ENCODE assay signal across 14 mouse cellular contexts in genomic region chr14:115004733-115005405, GRCm38 (mm10).
DNase-seq lines count a peak whose midpoint lies in the region; ATAC-seq and TF ChIP-seq lines count a peak whose summit lies in the region.
"Had no signal": no experiment of that assay in that cellular context is flagged by ENCODE, and none has a peak within 500 bp of the region (broad histone marks: within the 10 kb centered on the region; RNA-seq: fewer than 3 reads in every experiment).

No protein-coding gene starts in this region.

- H3K4me3 ChIP-seq in liver, adult 2 months (ENCODE audit: insufficient read depth, low read depth, low read length), result no peak overlapping the region
- H3K4me3 ChIP-seq in liver, embryonic 12.5 days, result no peak overlapping the region
- H3K4me3 ChIP-seq in CH12.LX (replicated peaks in 1 of 3; ENCODE audit: low read depth in 2 of 3, low read length in 2 of 3, poor library complexity in 1 of 3), result no peak overlapping the region
- no peak overlapping the region for H3K4me3 ChIP-seq in limb, embryonic 14.5 days (replicated peaks; ENCODE audit: low read length)
- H3K4me3 ChIP-seq: forebrain, embryonic 10.5 days; liver, embryonic 13.5 days had no signal

- no peak for TF ChIP-seq POLR2A in liver, adult 2 months (IDR thresholded peaks at IDR 0.05; ENCODE audit: extremely low read depth, insufficient read depth, low read length)
- no peak for TF ChIP-seq POLR2A in CH12.LX (IDR thresholded peaks at IDR 0.05; ENCODE audit: low read depth, low read length)
- no peak for TF ChIP-seq POLR2A in limb, embryonic 14.5 days (IDR thresholded peaks at IDR 0.05; ENCODE audit: borderline replicate concordance, extremely low read depth, insufficient read depth, insufficient read length)

- H3K27me3 ChIP-seq in liver, adult 2 months (ENCODE audit: control insufficient read depth, insufficient read depth, low read length), result no peaks in the 10 kb centered on the region
- no peaks in the 10 kb centered on the region for H3K27me3 ChIP-seq in liver, embryonic 12.5 days (replicated peaks)
- H3K27me3 ChIP-seq in CH12.LX (replicated peaks), result no peaks in the 10 kb centered on the region
- no peaks in the 10 kb centered on the region for H3K27me3 ChIP-seq in limb, embryonic 14.5 days (ENCODE audit: control insufficient read depth, insufficient read depth, low read length)
- H3K27me3 ChIP-seq: liver, embryonic 13.5 days had no signal

- H3K79me2 ChIP-seq in liver, adult 2 months (ENCODE audit: control insufficient read depth, insufficient read depth, low read length), result no peaks in the 10 kb centered on the region
- no peaks in the 10 kb centered on the region for H3K79me2 ChIP-seq in CH12.LX (replicated peaks; ENCODE audit: control insufficient read depth, extremely low read depth, insufficient read depth, poor library complexity, severe bottlenecking)

- ATAC-seq in liver, embryonic 12.5 days, result no peak
- ATAC-seq in limb, embryonic 14.5 days (ENCODE audit: low FRiP score, low read depth), result 0 out of 2 replicates have a peak, but pooled peaks have one; percentile 55

- 44% methylated on average over 6 of the region's 6 CpGs for WGBS in liver, adult 2 months
- 52% methylated on average over 6 of the region's 6 CpGs for WGBS in liver, embryonic 12.5 days (ENCODE audit: insufficient replicate concordance)
- WGBS in limb, embryonic 14.5 days, result 68% methylated on average over 6 of the region's 6 CpGs

- H3K27ac ChIP-seq in liver, adult 2 months (replicated peaks; ENCODE audit: insufficient read depth, low read depth, low read length), result no peak overlapping the region
- no peak overlapping the region for H3K27ac ChIP-seq in liver, embryonic 12.5 days
- no peak overlapping the region for H3K27ac ChIP-seq in CH12.LX (ENCODE audit: insufficient read depth, low read depth)
- no peak overlapping the region for H3K27ac ChIP-seq in limb, embryonic 14.5 days (replicated peaks; ENCODE audit: low read depth, low read length)
- H3K27ac ChIP-seq: forebrain, embryonic 10.5 days; liver, embryonic 13.5 days had no signal

- H3K4me1 ChIP-seq in liver, adult 2 months (ENCODE audit: control insufficient read depth, insufficient read depth, low read length), result no peaks in the 10 kb centered on the region; the same call in 1 of the 2 replicates
- no peaks in the 10 kb centered on the region for H3K4me1 ChIP-seq in liver, embryonic 12.5 days
- H3K4me1 ChIP-seq in CH12.LX (ENCODE audit: control insufficient read depth in 1 of 2, insufficient read depth in 2 of 2), result peaks cover 2 to 21% of the 10 kb centered on the region in 2 experiments; a peak in 3 of 4 replicates
- H3K4me1 ChIP-seq in limb, embryonic 14.5 days (ENCODE audit: control insufficient read depth, insufficient read depth, low read length), result no peaks in the 10 kb centered on the region

- peak; percentile 28 for DNase-seq in liver, adult 2 months (ENCODE audit: extremely low read depth, low read depth, low spot score)
- peak; percentile 79 for DNase-seq in CH12.LX (ENCODE audit: extremely low read depth)
- peak; percentile 46 for DNase-seq in embryo, embryonic 11 days
- DNase-seq in limb, embryonic 14.5 days (ENCODE audit: low spot score), result no peak
- DNase-seq in frontal cortex, postnatal 25 days (ENCODE audit: low spot score in 2 of 2), result no peak
- no peak for DNase-seq in heart, adult 18-20 months
- DNase-seq: cerebellum, adult 18-20 months; heart, postnatal 10 days; kidney, postnatal 4 days; liver, embryonic 13.5 days; thymus, adult 18-20 months had no signal

- dilution Hi-C loops in CH12.LX (cut with MboI; ENCODE audit: extremely low pct_ligation_motif_present, extremely low pct_unique_long_range_greater_than_20kb, low sequenced_read_pairs), result no loop called here

- H3K9me3 ChIP-seq in liver, embryonic 12.5 days (replicated peaks), result no peaks in the 10 kb centered on the region
- H3K9me3 ChIP-seq in CH12.LX (replicated peaks; ENCODE audit: low read length), result no peaks in the 10 kb centered on the region
- H3K9me3 ChIP-seq in limb, embryonic 14.5 days (ENCODE audit: control insufficient read depth, low read length), result no peaks in the 10 kb centered on the region
- H3K9me3 ChIP-seq: forebrain, embryonic 10.5 days; liver, embryonic 13.5 days had no signal

- no peaks in the 10 kb centered on the region for H3K36me3 ChIP-seq in liver, adult 2 months (ENCODE audit: control insufficient read depth, insufficient read depth, low read length)
- no peaks in the 10 kb centered on the region for H3K36me3 ChIP-seq in liver, embryonic 12.5 days
- H3K36me3 ChIP-seq in CH12.LX (replicated peaks in 1 of 2; ENCODE audit: control insufficient read depth in 1 of 2, insufficient read depth in 1 of 2, low read length in 1 of 2), result no peaks in the 10 kb centered on the region
- H3K36me3 ChIP-seq in limb, embryonic 14.5 days (ENCODE audit: control insufficient read depth, insufficient read depth, low read length), result no peaks in the 10 kb centered on the region
- H3K36me3 ChIP-seq: forebrain, embryonic 10.5 days; liver, embryonic 13.5 days had no signal

- TF ChIP-seq EP300 in CH12.LX (IDR thresholded peaks at IDR 0.05; ENCODE audit: low read length), result peak; percentile 75

- no peak for TF ChIP-seq RAD21 in CH12.LX (IDR thresholded peaks at IDR 0.05; ENCODE audit: low read depth, low read length)

- no peak for TF ChIP-seq CTCF in liver, adult 2 months (IDR thresholded peaks at IDR 0.05; ENCODE audit: low read depth, low read length)
- TF ChIP-seq CTCF in CH12.LX (conservative IDR thresholded peaks at IDR 0.05 in 1 of 2, IDR thresholded peaks at IDR 0.05 in 1 of 2; ENCODE audit: low read depth in 2 of 2, low read length in 2 of 2), result no peak

- in situ Hi-C loops in CH12.LX (cut with MboI; ENCODE audit: low pct_ligation_motif_present, low pct_unique_long_range_greater_than_20kb, low sequenced_read_pairs), result no loop called here

- no peak overlapping the region for H3K4me2 ChIP-seq in liver, embryonic 12.5 days
- peak overlapping the region; percentile 46; the same call in 1 of the 2 replicates for H3K4me2 ChIP-seq in CH12.LX (ENCODE audit: insufficient read depth, low read depth, poor library complexity, severe bottlenecking)
- H3K4me2 ChIP-seq in limb, embryonic 14.5 days (replicated peaks; ENCODE audit: low read depth, low read length, severe bottlenecking), result no peak overlapping the region
- H3K4me2 ChIP-seq: liver, embryonic 13.5 days; midbrain, embryonic 11.5 days had no signal

- H3K9ac ChIP-seq in liver, adult 2 months (ENCODE audit: low read depth, low read length), result no peak overlapping the region
- H3K9ac ChIP-seq in liver, embryonic 12.5 days, result no peak overlapping the region
- H3K9ac ChIP-seq in CH12.LX (ENCODE audit: insufficient read depth, low read depth), result no peak overlapping the region; the same call in 1 of the 2 replicates
- H3K9ac ChIP-seq in limb, embryonic 14.5 days (ENCODE audit: low read depth, low read length, severe bottlenecking), result no peak overlapping the region
- H3K9ac ChIP-seq: liver, embryonic 13.5 days had no signal

TF ChIP-seq in CH12.LX, 34 proteins besides CTCF, POLR2A, EP300 and RAD21 (continues in another document):
- TF ChIP-seq NRF1 (IDR thresholded peaks at IDR 0.05; ENCODE audit: low read depth, low read length) (no peak), PAX5 (IDR thresholded peaks at IDR 0.05; ENCODE audit: low read length) (no peak), ZC3H11A (IDR thresholded peaks at IDR 0.05; ENCODE audit: low read depth, low read length) (no peak), IRF4 (IDR thresholded peaks at IDR 0.05; ENCODE audit: low read depth, low read length) (peak; percentile 62), MEF2A (IDR thresholded peaks at IDR 0.05; ENCODE audit: borderline replicate concordance, low read depth, low read length) (0 out of 2 replicates have a peak, but pooled peaks have one; percentile 54), USF2 (conservative IDR thresholded peaks at IDR 0.05; ENCODE audit: low read depth, low read length) (no peak), E2F4 (IDR thresholded peaks at IDR 0.05; ENCODE audit: insufficient replicate concordance, low read depth, low read length) (no peak), ZNF384 (IDR thresholded peaks at IDR 0.05; ENCODE audit: low read depth, low read length) (no peak), ETS1 (conservative IDR thresholded peaks at IDR 0.05; ENCODE audit: low read depth, low read length) (peak; percentile 86), MAFK (IDR thresholded peaks at IDR 0.05; ENCODE audit: insufficient replicate concordance, low read length) (no peak), ZMIZ1 (IDR thresholded peaks at IDR 0.05; ENCODE audit: low read depth, low read length) (no peak), CHD1 (IDR thresholded peaks at IDR 0.05; ENCODE audit: low read depth, low read length) (peak; percentile 94; the same call in 1 of the 2 replicates), JUN (IDR thresholded peaks at IDR 0.05; ENCODE audit: insufficient read depth, low read depth, low read length) (no peak), POLR2AphosphoS2 (IDR thresholded peaks at IDR 0.05; ENCODE audit: low read depth, low read length) (no peak), RCOR1 (conservative IDR thresholded peaks at IDR 0.05; ENCODE audit: low read depth, low read length) (no peak), SMC3 (IDR thresholded peaks at IDR 0.05; ENCODE audit: low read depth, low read length) (no peak), KAT2A (IDR thresholded peaks at IDR 0.05; ENCODE audit: insufficient replicate concordance, low read length) (no peak), SIN3A (IDR thresholded peaks at IDR 0.05; ENCODE audit: low read length) (no peak), NELFE (IDR thresholded peaks at IDR 0.05; ENCODE audit: low read depth, low read length) (no peak), CHD2 (IDR thresholded peaks at IDR 0.05; ENCODE audit: low read length) (no peak), MXI1 (IDR thresholded peaks at IDR 0.05; ENCODE audit: low read depth, low read length) (no peak), TCF12 (IDR thresholded peaks at IDR 0.05; ENCODE audit: low read depth, low read length) (peak; percentile 72), ZKSCAN1 (IDR thresholded peaks at IDR 0.05; ENCODE audit: borderline replicate concordance, low read depth, low read length) (no peak), MAZ (IDR thresholded peaks at IDR 0.05; ENCODE audit: low read depth, low read length) (peak; percentile 83), MYC (IDR thresholded peaks at IDR 0.05; ENCODE audit: low read depth, low read length) (no peak), UBTF (IDR thresholded peaks at IDR 0.05; ENCODE audit: low read depth, low read length) (no peak), JUND (conservative IDR thresholded peaks at IDR 0.05; ENCODE audit: low read depth, low read length) (no peak), ELF1 (IDR thresholded peaks at IDR 0.05; ENCODE audit: low read depth, low read length) (peak; percentile 48), TBP (conservative IDR thresholded peaks at IDR 0.05; ENCODE audit: low read depth, low read length) (no peak), HCFC1 (IDR thresholded peaks at IDR 0.05; ENCODE audit: low read depth, low read length) (no peak), MAX (IDR thresholded peaks at IDR 0.05; ENCODE audit: low read length) (no peak)

Comparison
In these comparisons a context has a peak if more than half of its experiments do, and no peak if none do; other contexts are left out.
1. DNase-seq: peak in liver, adult 2 months (single experiment), CH12.LX (single experiment) and embryo, embryonic 11 days (single experiment); none in limb, embryonic 14.5 days (single experiment), frontal cortex, postnatal 25 days (0 of 2) and heart, adult 18-20 months (0 of 2).